Mouse (Mus musculus) effector memory CD4-positive, alpha-beta T cell, adult 5 months (primary cell): ENCODE data around the gene Mapkapk3. TPM values are rescaled to one million over a fixed set of nuclear protein-coding genes. Genes with fewer than 3 reads are reported as not detected.

Source experiments
- polyA plus RNA-seq: library from polyadenylated mRNA; unstranded; fragments of 100-300 nt; shearing (Covaris generic); gene quantifications from one replicate; pipeline ENCODE4 v1.2.1, GENCODE M21; 2017

Gene Mapkapk3
- 97.6 TPM for polyA plus RNA-seq

GRCm38 (mm10) chr9:107289211-107290076 lies at the start of gene Mapkapk3:
Gene Mapkapk3, minus strand, starts transcription at chr9:107289877.

DNA sequence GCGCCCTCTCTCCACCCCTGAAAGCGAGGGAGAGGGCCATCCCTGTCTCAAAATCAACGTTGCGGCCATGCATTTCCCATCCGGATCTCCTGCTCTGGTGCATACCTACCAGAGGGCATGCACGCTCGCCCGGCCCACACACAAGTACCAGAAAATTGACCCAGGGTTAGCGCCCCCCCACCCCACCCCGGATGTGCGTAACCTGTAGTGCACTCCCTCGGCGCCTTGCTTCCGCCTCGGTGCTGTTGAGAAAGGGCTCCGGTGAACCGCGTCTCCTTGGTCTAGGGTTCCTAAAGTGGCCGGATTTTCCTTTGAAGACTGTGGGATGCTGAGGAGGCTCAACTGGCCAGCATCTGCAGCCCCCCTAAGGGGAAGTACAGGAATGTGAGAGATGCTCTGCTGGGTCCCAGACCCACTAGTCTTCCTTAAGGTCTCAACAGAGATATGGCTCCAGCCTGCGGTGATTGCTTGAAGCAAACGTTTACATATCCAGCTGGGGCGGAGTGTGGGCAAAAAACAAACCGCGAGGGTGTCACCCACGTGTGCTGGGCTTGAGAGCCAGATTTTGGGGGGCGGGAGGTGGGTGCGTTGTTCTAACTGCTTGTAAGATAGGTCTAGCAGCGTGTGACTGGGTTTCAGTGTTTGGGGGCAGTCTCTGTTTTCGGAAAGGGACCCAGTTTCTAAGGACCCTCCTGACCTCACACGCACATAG lies 48.7 kb upstream of the Mapkapk3 start, which contains the start of gene Hemk1:
Gene Hemk1 (minus strand): TSS at position 179 of the 712 bp plus-strand sequence.

DNA sequence AAGGTAGTCTGAATTCAATTTTAAA lies 6.2 kb upstream of the Mapkapk3 start, which contains the start of gene Cish:
Gene Cish (plus strand): TSS at position 11 of the 25 bp plus-strand sequence.

GRCm38 (mm10) chr9:107231539-107232139 lies 58.0 kb downstream of the Mapkapk3 start, which contains the start of gene Dock3:
Gene Dock3, minus strand, starts transcription at chr9:107231909.

Other genes starting within 250 kb of the Mapkapk3 start
- 0.60 TPM for gene Dock3, start 58.0 kb downstream of the Mapkapk3 start, polyA plus RNA-seq
- gene Cish, start 6.1 kb upstream of the Mapkapk3 start, polyA plus RNA-seq = 167 TPM
- gene Hemk1, start 48.5 kb upstream of the Mapkapk3 start, polyA plus RNA-seq = 6.2 TPM
- gene 6430571L13Rik, start 50.7 kb upstream of the Mapkapk3 start, polyA plus RNA-seq = 0.34 TPM
- 0.09 TPM for gene Cacna2d2, start 109.7 kb upstream of the Mapkapk3 start, polyA plus RNA-seq
- 55.2 TPM for gene Tmem115, start 244.1 kb upstream of the Mapkapk3 start, polyA plus RNA-seq